Mouse (Mus musculus) forebrain, embryonic 10.5 days (tissue): ENCODE measurements around the gene Zfp846. TPM values are rescaled to one million over a fixed set of nuclear protein-coding genes. Genes with fewer than 3 reads are reported as not detected.
"Not testable (repeated sequence)": the region's sequence is repeated elsewhere in the genome, so short reads cannot be mapped to it uniquely, and the experiment has no call there.

Source experiments
- DNase-seq: peaks from one replicate; pipeline ENCODE4 v3.0.0-alpha.2; 2017; ENCODE audit warnings: low spot score; ENCODE audit errors: extremely low spot score
- H3K27ac ChIP-seq: fragments of 300-500 bp; sonication (generic); 2 replicates; pipeline ENCODE4 v1.5.1; 2016; ENCODE audit warnings: mild to moderate bottlenecking
- H3K27me3 ChIP-seq: fragments of 300-500 bp; sonication (generic); 2 replicates; pipeline ENCODE4 v1.6.1; 2016; ENCODE audit warnings: mild to moderate bottlenecking; ENCODE audit not compliant: poor library complexity, severe bottlenecking
- H3K36me3 ChIP-seq: fragments of 300-500 bp; sonication (generic); replicated peaks from 2 replicates; pipeline ENCODE4 v1.6.1; 2016; ENCODE audit warnings: mild to moderate bottlenecking, moderate library complexity
- H3K4me1 ChIP-seq: fragments of 300-500 bp; sonication (generic); 2 replicates; pipeline ENCODE4 v1.6.1; 2016
- H3K4me3 ChIP-seq: fragments of 300-500 bp; sonication (generic); 2 replicates; pipeline ENCODE4 v1.5.1; 2016; ENCODE audit warnings: mild to moderate bottlenecking, moderate library complexity
- H3K9me3 ChIP-seq: fragments of 300-500 bp; sonication (generic); 2 replicates; pipeline ENCODE4 v1.6.1; 2016; ENCODE audit warnings: mild to moderate bottlenecking, moderate library complexity
- WGBS: fragments of 180-500 bp; shearing (Covaris S2); methylation state at CpG from one replicate; pipeline ENCODE4 v1.1.7; 2016; 5-methylcytosine and 5-hydroxymethylcytosine counted together
- polyA plus RNA-seq: library from polyadenylated mRNA; unstranded; fragments of >200 nt; fragmentation: Nextera tagmentation; extraction: Ambion mirVana; gene quantifications from 2 replicates; pipeline ENCODE4 v1.2.1, GENCODE M21; 2016

Gene Zfp846
- polyA plus RNA-seq, 1 experiment from 2014 or later: 17.6 TPM

GRCm38 (mm10) chr9:20601270-20601669, 20.2 kb downstream of the Zfp846 start:
- Histone ChIP-seq H3K4me1 (0 out of 2 replicates have a peak, but pooled peaks cover under 1% of the 10 kb centered on the region), H3K4me3 (no peak overlapping the region), H3K36me3 (peaks cover 13% of the 10 kb centered on the region), H3K27ac (no peak overlapping the region), H3K27me3 (no peaks in the 10 kb centered on the region), H3K9me3 (no peaks in the 10 kb centered on the region)
- 81% methylated on average over 6 of the region's 6 CpGs for WGBS
- no peak for DNase-seq

GRCm38 (mm10) chr9:20606269-20606668, 25.2 kb downstream of the Zfp846 start:
- H3K4me3 ChIP-seq: peak overlapping the region; percentile 81
- peaks cover 11% of the 10 kb centered on the region for H3K4me1 ChIP-seq
- WGBS: 100% methylated on average over 1 of the region's 1 CpGs
- peaks cover 4% of the 10 kb centered on the region; the same call in 1 of the 2 replicates for H3K9me3 ChIP-seq
- no peak for DNase-seq
- 0 out of 2 replicates have a peak overlapping the region, but pooled peaks have one; percentile 98 for H3K27ac ChIP-seq
- peaks cover 16% of the 10 kb centered on the region for H3K36me3 ChIP-seq
- H3K27me3 ChIP-seq: no peaks in the 10 kb centered on the region

GRCm38 (mm10) chr9:20607100-20607974, 26.2 kb downstream of the Zfp846 start:
- no peaks in the 10 kb centered on the region for H3K27me3 ChIP-seq
- under 1% methylated on average over 57 of the region's 57 CpGs for WGBS
- peak overlapping the region; percentile 98 for H3K27ac ChIP-seq
- H3K9me3 ChIP-seq: peaks cover 4% of the 10 kb centered on the region; the same call in 1 of the 2 replicates
- peaks cover 11% of the 10 kb centered on the region for H3K4me1 ChIP-seq
- peak overlapping the region; percentile 81 for H3K4me3 ChIP-seq
- DNase-seq: peak; percentile 92
- peaks cover 16% of the 10 kb centered on the region for H3K36me3 ChIP-seq

- Histone ChIP-seq H3K9me3 (peaks cover 4% of the 10 kb centered on the region; the same call in 1 of the 2 replicates), H3K4me1 (peaks cover 11% of the 10 kb centered on the region), H3K27ac (no peak overlapping the region), H3K27me3 (no peaks in the 10 kb centered on the region), H3K4me3 (no peak overlapping the region), H3K36me3 (peaks cover 16% of the 10 kb centered on the region)
- 89% methylated on average over 5 of the region's 5 CpGs for WGBS
- no peak for DNase-seq
Observed at GRCm38 (mm10) chr9:20609831-20610464, 28.9 kb downstream of the Zfp846 start.

GRCm38 (mm10) chr9:20611976-20612375, 30.9 kb downstream of the Zfp846 start:
- Histone ChIP-seq H3K27ac (no peak overlapping the region), H3K27me3 (no peaks in the 10 kb centered on the region), H3K36me3 (peaks cover 16% of the 10 kb centered on the region), H3K4me3 (no peak overlapping the region), H3K4me1 (peaks cover 3% of the 10 kb centered on the region), H3K9me3 (peaks cover 4% of the 10 kb centered on the region; the same call in 1 of the 2 replicates)
- DNase-seq: no peak
- WGBS: 87% methylated on average over 5 of the region's 5 CpGs

GRCm38 (mm10) chr9:20616685-20617084, 35.6 kb downstream of the Zfp846 start:
- no peak for DNase-seq
- WGBS: 87% methylated on average over 2 of the region's 2 CpGs
- H3K4me3 ChIP-seq: no peak overlapping the region
- H3K27me3 ChIP-seq: no peaks in the 10 kb centered on the region
- H3K36me3 ChIP-seq: 0 out of 2 replicates have a peak, but pooled peaks cover 3% of the 10 kb centered on the region
- no peaks in the 10 kb centered on the region for H3K9me3 ChIP-seq
- H3K27ac ChIP-seq: no peak overlapping the region
- no peaks in the 10 kb centered on the region for H3K4me1 ChIP-seq

GRCm38 (mm10) chr9:20631332-20631731, 50.2 kb downstream of the Zfp846 start:
- Histone ChIP-seq H3K4me1 (no peaks in the 10 kb centered on the region), H3K27me3 (no peaks in the 10 kb centered on the region), H3K9me3 (no peaks in the 10 kb centered on the region), H3K27ac (no peak overlapping the region), H3K4me3 (no peak overlapping the region), H3K36me3 (0 out of 2 replicates have a peak, but pooled peaks cover 4% of the 10 kb centered on the region)
- WGBS: 95% methylated on average over 2 of the region's 2 CpGs
- no peak for DNase-seq

GRCm38 (mm10) chr9:20635676-20636075, 54.6 kb downstream of the Zfp846 start:
- H3K9me3 ChIP-seq, DNase-seq, H3K27ac ChIP-seq, H3K27me3 ChIP-seq, H3K4me3 ChIP-seq, H3K4me1 ChIP-seq: not testable (repeated sequence)
- 94% methylated on average over 8 of the region's 8 CpGs for WGBS
- H3K36me3 ChIP-seq: peaks cover 30% of the 10 kb centered on the region

GRCm38 (mm10) chr9:20636256-20636655, 55.2 kb downstream of the Zfp846 start:
- Histone ChIP-seq H3K9me3 (no peaks in the 10 kb centered on the region), H3K4me1 (peaks cover 7% of the 10 kb centered on the region), H3K27ac (no peak overlapping the region), H3K27me3 (no peaks in the 10 kb centered on the region), H3K4me3 (no peak overlapping the region), H3K36me3 (peaks cover 30% of the 10 kb centered on the region)
- no peak for DNase-seq
- 84% methylated on average over 3 of the region's 3 CpGs for WGBS

- H3K27me3 ChIP-seq: no peaks in the 10 kb centered on the region
- H3K4me1 ChIP-seq: peaks cover 12% of the 10 kb centered on the region
- peaks cover 30% of the 10 kb centered on the region for H3K36me3 ChIP-seq
- WGBS: 97% methylated on average over 2 of the region's 2 CpGs
- no peak for DNase-seq
- no peaks in the 10 kb centered on the region for H3K9me3 ChIP-seq
- H3K4me3 ChIP-seq: no peak overlapping the region
- no peak overlapping the region for H3K27ac ChIP-seq
Observed at GRCm38 (mm10) chr9:20636790-20637189, 55.7 kb downstream of the Zfp846 start.

- no peak overlapping the region for H3K4me3 ChIP-seq
- H3K36me3 ChIP-seq: peaks cover 30% of the 10 kb centered on the region
- H3K27ac ChIP-seq: no peak overlapping the region
- peaks cover 28% of the 10 kb centered on the region for H3K4me1 ChIP-seq
- no peaks in the 10 kb centered on the region for H3K27me3 ChIP-seq
- DNase-seq: no peak
- no peaks in the 10 kb centered on the region for H3K9me3 ChIP-seq
- 96% methylated on average over 19 of the region's 19 CpGs for WGBS
Observed at GRCm38 (mm10) chr9:20638552-20638951, 57.5 kb downstream of the Zfp846 start.

- DNase-seq: no peak
- WGBS: 95% methylated on average over 4 of the region's 4 CpGs
- Histone ChIP-seq H3K27ac (no peak overlapping the region), H3K4me3 (no peak overlapping the region), H3K27me3 (no peaks in the 10 kb centered on the region), H3K36me3 (peaks cover 30% of the 10 kb centered on the region), H3K9me3 (no peaks in the 10 kb centered on the region), H3K4me1 (peaks cover 34% of the 10 kb centered on the region)
Observed at GRCm38 (mm10) chr9:20639486-20639885, 58.4 kb downstream of the Zfp846 start.

GRCm38 (mm10) chr9:20641501-20641900, 60.4 kb downstream of the Zfp846 start:
- Histone ChIP-seq H3K27me3 (no peaks in the 10 kb centered on the region), H3K4me1 (peaks cover 45% of the 10 kb centered on the region), H3K27ac (peak overlapping the region; percentile 91), H3K9me3 (no peaks in the 10 kb centered on the region), H3K36me3 (peaks cover 36% of the 10 kb centered on the region), H3K4me3 (peak overlapping the region; percentile 86)
- no peak for DNase-seq
- 37% methylated on average over 6 of the region's 6 CpGs for WGBS
